Mouse (Mus musculus) induced T-regulatory cell, adult 2 months (primary cell): Measurements from ENCODE around the gene Dnm1.

Source experiments
- DNase-seq: peaks from one replicate; pipeline ENCODE4 v3.0.0-alpha.2; 2012; ENCODE audit warnings: low read depth

Gene Dnm1

DNA sequence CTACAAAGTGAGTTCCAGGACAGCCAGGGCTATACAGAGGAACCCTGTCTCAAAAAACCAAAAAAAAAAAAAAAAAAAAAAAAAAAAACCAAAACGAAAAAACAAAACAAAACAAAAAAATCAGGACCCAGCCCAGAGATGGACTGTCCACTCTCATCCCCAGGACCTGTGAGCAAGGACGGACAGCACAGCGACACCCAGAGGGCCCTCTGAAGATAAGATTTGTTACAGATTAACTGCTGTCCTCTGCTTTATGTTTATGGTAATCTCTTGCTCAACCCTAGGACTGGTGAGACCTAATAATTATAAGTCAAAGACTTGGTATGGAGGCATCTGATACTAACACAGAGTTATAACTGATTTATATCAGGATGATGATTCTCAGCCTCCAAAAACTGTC is 77.3 kb downstream of the Dnm1 start:
- DNase-seq: no peak

DNA sequence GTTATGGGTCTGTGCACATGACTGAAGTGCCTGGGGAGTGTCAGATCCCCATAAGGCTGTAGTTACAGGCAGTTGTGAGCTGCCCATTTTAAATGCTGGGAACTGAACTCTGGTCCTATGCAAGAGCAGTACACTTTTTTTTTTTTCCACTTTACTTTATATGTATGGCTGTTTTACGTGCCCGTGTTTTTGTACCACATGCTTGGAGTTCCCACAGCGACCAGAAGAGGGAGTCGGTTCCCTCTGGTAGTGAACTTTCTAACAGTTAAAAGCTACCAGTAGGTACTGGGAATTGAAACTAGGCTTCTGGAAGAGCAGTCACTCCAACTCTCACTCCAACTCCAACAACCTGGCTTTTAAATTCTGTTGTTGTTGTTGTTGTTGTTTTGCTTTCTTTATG is 92.5 kb downstream of the Dnm1 start:
- DNase-seq: peak; percentile 94

DNA sequence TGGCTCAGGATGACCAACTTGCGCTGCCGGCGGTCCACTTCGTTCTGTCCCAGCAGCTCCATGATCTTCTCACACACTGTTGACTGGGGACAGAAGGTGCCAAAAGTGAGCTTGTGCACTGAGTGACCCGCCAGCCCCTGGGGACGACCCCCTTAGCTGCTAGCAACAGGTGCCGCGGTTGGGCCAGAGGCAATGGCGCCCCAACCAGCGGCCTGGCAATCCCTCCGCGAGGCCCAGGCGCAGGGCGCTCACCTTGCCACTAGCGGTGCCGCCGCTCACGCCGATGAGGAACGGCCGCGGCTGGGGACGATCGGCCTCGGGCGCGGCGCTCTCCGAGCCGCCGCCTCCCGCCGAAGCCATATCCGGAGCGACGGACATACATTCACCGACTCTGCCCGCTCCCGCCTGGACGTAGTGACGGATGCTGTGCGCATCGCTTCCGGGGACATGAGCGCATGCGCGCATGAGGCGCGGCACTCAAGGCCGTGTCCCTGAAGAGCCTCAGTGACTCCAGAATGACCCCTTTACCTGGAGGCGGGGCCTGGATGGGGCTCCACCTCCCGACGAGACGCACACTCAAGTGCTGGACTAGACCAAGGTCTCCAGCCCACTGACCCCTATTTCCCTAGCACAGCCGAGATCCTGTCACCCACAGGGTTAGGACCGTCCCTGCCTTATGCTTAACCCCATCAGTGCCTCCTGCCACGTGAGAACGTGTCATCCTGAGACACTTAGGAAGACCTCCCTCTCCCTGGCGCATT is 93.3 kb downstream of the Dnm1 start, which contains the start of gene Uck1:
Gene Uck1, minus strand, starts transcription at position 503 of the 761 bp plus-strand sequence.
- peak; percentile 95 for DNase-seq

DNA sequence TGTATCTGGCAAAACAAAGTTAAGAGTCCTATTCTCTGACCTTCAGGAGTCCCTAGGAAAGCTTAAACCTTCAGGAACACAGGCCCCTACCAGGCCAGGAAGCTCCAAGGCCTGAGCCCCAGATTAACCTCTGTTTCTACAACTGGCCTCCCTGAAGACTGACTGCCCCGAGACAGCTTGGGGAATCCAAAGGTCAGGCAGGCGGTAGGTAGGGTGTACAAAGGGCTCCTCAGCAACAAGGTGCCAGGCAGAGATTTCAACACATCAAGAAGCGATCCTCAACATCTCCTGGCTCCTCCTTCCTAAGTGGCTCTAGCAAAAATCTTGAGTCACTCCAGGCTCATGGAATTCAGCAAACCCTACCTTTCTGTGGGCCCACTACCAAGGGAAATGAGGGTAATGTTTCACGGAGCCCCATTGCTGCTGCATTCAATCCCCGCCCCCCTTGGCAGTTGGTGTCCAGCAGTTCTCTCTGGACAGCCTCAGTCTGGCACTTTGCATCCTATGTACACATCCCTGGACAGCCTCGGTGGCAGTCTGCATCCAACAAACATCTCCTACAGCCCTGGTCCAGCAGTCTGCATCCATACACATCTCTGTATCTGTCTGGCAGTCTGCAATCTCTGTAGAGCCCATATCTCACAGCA is 94.1 kb downstream of the Dnm1 start:
- DNase-seq: peak; percentile 25
